In the genomic region with DNA sequence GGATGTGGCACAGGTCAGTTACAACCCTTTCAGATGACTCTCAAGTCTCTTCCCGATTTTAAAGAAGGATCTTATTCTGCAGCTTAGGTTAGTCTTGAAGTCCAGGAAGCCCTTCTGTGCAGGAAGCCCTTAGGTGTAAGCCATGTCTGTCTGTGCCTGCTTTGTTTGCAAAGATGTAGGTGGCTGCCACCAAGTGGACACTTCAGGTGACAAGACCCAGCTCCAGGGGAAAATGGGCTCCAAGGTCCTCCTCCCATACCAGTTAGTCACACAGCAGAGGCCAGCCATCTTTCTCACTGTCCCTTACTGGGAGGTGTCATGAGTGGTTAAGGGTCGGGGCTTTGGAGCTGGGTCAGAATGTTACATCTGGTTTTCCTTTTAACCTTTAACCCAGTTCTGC, we compare ENCODE assay signal across 8 mouse cellular contexts. TPM values are rescaled to one million over a fixed set of nuclear protein-coding genes. Genes with fewer than 3 reads are reported as not detected.
DNase-seq lines count a peak whose midpoint lies in the region; ATAC-seq lines count a peak whose summit lies in the region.

No protein-coding gene starts in this region.

- no peaks in the 10 kb centered on the region for H3K27me3 ChIP-seq in embryonic facial prominence, embryonic 14.5 days (replicated peaks; ENCODE audit: control insufficient read depth, insufficient read depth, low read length)
- H3K27me3 ChIP-seq in embryonic facial prominence, embryonic 10.5 days (replicated peaks; ENCODE audit: low read depth, poor library complexity, severe bottlenecking) = no peaks in the 10 kb centered on the region
- H3K27me3 ChIP-seq in midbrain, embryonic 13.5 days = no peaks in the 10 kb centered on the region

- 55% methylated on average over 2 of the region's 2 CpGs for WGBS in embryonic facial prominence, embryonic 14.5 days
- 49% methylated on average over 2 of the region's 2 CpGs for WGBS in embryonic facial prominence, embryonic 10.5 days
- 82% methylated on average over 2 of the region's 2 CpGs for WGBS in midbrain, embryonic 13.5 days

- no peak overlapping the region for H3K4me2 ChIP-seq in embryonic facial prominence, embryonic 14.5 days (ENCODE audit: low read depth, low read length)
- H3K4me2 ChIP-seq in midbrain, embryonic 13.5 days (replicated peaks) = no peak overlapping the region

- peaks cover 42% of the 10 kb centered on the region for H3K36me3 ChIP-seq in embryonic facial prominence, embryonic 14.5 days (ENCODE audit: control insufficient read depth, insufficient read depth, low read length)
- peaks cover 47% of the 10 kb centered on the region for H3K36me3 ChIP-seq in embryonic facial prominence, embryonic 10.5 days (replicated peaks)
- peaks cover 46% of the 10 kb centered on the region for H3K36me3 ChIP-seq in midbrain, embryonic 13.5 days

- 0 out of 2 replicates have a peak, but pooled peaks cover 3% of the 10 kb centered on the region for H3K4me1 ChIP-seq in embryonic facial prominence, embryonic 14.5 days (ENCODE audit: control insufficient read depth, insufficient read depth, low read length)
- peaks cover 12% of the 10 kb centered on the region for H3K4me1 ChIP-seq in embryonic facial prominence, embryonic 10.5 days
- peaks cover 3% of the 10 kb centered on the region; the same call in 1 of the 2 replicates for H3K4me1 ChIP-seq in midbrain, embryonic 13.5 days (replicated peaks)

- no peak overlapping the region for H3K9ac ChIP-seq in embryonic facial prominence, embryonic 14.5 days (ENCODE audit: low read depth, low read length)
- no peak overlapping the region for H3K9ac ChIP-seq in midbrain, embryonic 13.5 days (replicated peaks)

- H3K4me3 ChIP-seq in embryonic facial prominence, embryonic 14.5 days (ENCODE audit: low read depth, low read length) = no peak overlapping the region
- no peak overlapping the region for H3K4me3 ChIP-seq in embryonic facial prominence, embryonic 10.5 days
- no peak overlapping the region for H3K4me3 ChIP-seq in midbrain, embryonic 13.5 days (replicated peaks)

- no peak overlapping the region for H3K27ac ChIP-seq in embryonic facial prominence, embryonic 14.5 days (replicated peaks; ENCODE audit: low read depth, low read length)
- H3K27ac ChIP-seq in embryonic facial prominence, embryonic 10.5 days (replicated peaks) = no peak overlapping the region
- H3K27ac ChIP-seq in midbrain, embryonic 13.5 days = no peak overlapping the region

- H3K9me3 ChIP-seq in embryonic facial prominence, embryonic 14.5 days (ENCODE audit: control insufficient read depth, low read length) = no peaks in the 10 kb centered on the region
- no peaks in the 10 kb centered on the region for H3K9me3 ChIP-seq in embryonic facial prominence, embryonic 10.5 days
- no peaks in the 10 kb centered on the region for H3K9me3 ChIP-seq in midbrain, embryonic 13.5 days

- no peak for ATAC-seq in embryonic facial prominence, embryonic 14.5 days (ENCODE audit: low read depth)
- no peak for ATAC-seq in midbrain, embryonic 13.5 days

- peak; percentile 16 for DNase-seq in embryonic facial prominence, embryonic 14.5 days (ENCODE audit: low spot score)
- no peak for DNase-seq in embryonic facial prominence, embryonic 10.5 days (ENCODE audit: low spot score)
- DNase-seq in 416B (ENCODE audit: low read depth) = peak; percentile 87
- DNase-seq in c-Kit-negative CD71-positive TER-119-positive erythroid progenitor cells, embryonic 14.5 days (ENCODE audit: low read depth, low spot score) = peak; percentile 61
- peak; percentile 72 for DNase-seq in kidney, adult 9 months
- DNase-seq in spleen, postnatal 36 days (ENCODE audit: low spot score in 2 of 2) = peak; percentile 44 to 47
- DNase-seq in right cerebral cortex, postnatal 14 days = no peak

RNA-seq across cellular contexts. Expression of a gene that starts 3.5 kb away (rescaled TPM):
- polyA plus RNA-seq in embryonic facial prominence, embryonic 14.5 days (2014; fragmentation: Nextera tagmentation; extraction: Ambion mirVana) = 12.6 and 13.9 TPM in 2 replicates
- 11.0 and 13.2 TPM in 2 replicates for polyA plus RNA-seq in embryonic facial prominence, embryonic 10.5 days (2016; fragmentation: Nextera tagmentation; extraction: Ambion mirVana)
- polyA plus RNA-seq in midbrain, embryonic 13.5 days (2015; fragmentation: Nextera tagmentation; extraction: Ambion mirVana) = 13.2 and 14.3 TPM in 2 replicates

RNA-seq across cellular contexts. Expression of a gene that starts 12.9 kb away (rescaled TPM):
- 65.5 and 75.8 TPM in 2 replicates for polyA plus RNA-seq in embryonic facial prominence, embryonic 14.5 days (2014; fragmentation: Nextera tagmentation; extraction: Ambion mirVana)
- polyA plus RNA-seq in embryonic facial prominence, embryonic 10.5 days (2016; fragmentation: Nextera tagmentation; extraction: Ambion mirVana) = 106 and 114 TPM in 2 replicates
- polyA plus RNA-seq in midbrain, embryonic 13.5 days (2015; fragmentation: Nextera tagmentation; extraction: Ambion mirVana) = 59.8 and 65.4 TPM in 2 replicates

RNA-seq across cellular contexts. Expression of a gene that starts 18.1 kb away (rescaled TPM):
- polyA plus RNA-seq in embryonic facial prominence, embryonic 14.5 days (2014; fragmentation: Nextera tagmentation; extraction: Ambion mirVana) = 66.3 and 72.7 TPM in 2 replicates
- 117 and 120 TPM in 2 replicates for polyA plus RNA-seq in embryonic facial prominence, embryonic 10.5 days (2016; fragmentation: Nextera tagmentation; extraction: Ambion mirVana)
- 81.3 and 87.2 TPM in 2 replicates for polyA plus RNA-seq in midbrain, embryonic 13.5 days (2015; fragmentation: Nextera tagmentation; extraction: Ambion mirVana)

RNA-seq across cellular contexts. Expression of a gene that starts 18.4 kb away (rescaled TPM):
- polyA plus RNA-seq in embryonic facial prominence, embryonic 14.5 days (2014; fragmentation: Nextera tagmentation; extraction: Ambion mirVana) = 0.37 and 0.43 TPM in 2 replicates
- polyA plus RNA-seq in embryonic facial prominence, embryonic 10.5 days (2016; fragmentation: Nextera tagmentation; extraction: Ambion mirVana) = 1.1 and 1.3 TPM in 2 replicates
- 1.1 and 1.5 TPM in 2 replicates for polyA plus RNA-seq in midbrain, embryonic 13.5 days (2015; fragmentation: Nextera tagmentation; extraction: Ambion mirVana)

RNA-seq across cellular contexts. Expression of a gene that starts 26.9 kb away (rescaled TPM):
- 8.1 and 8.7 TPM in 2 replicates for polyA plus RNA-seq in embryonic facial prominence, embryonic 14.5 days (2014; fragmentation: Nextera tagmentation; extraction: Ambion mirVana)
- 1.8 and 2.6 TPM in 2 replicates for polyA plus RNA-seq in embryonic facial prominence, embryonic 10.5 days (2016; fragmentation: Nextera tagmentation; extraction: Ambion mirVana)
- polyA plus RNA-seq in midbrain, embryonic 13.5 days (2015; fragmentation: Nextera tagmentation; extraction: Ambion mirVana) = 0.44 and 0.86 TPM in 2 replicates

Comparison
In these comparisons a context has a peak if more than half of its experiments do, and no peak if none do; other contexts are left out.
1. DNase-seq: peak in embryonic facial prominence, embryonic 14.5 days (single experiment), 416B (single experiment), c-Kit-negative CD71-positive TER-119-positive erythroid progenitor cells, embryonic 14.5 days (single experiment), kidney, adult 9 months (single experiment) and spleen, postnatal 36 days (2 of 2); none in embryonic facial prominence, embryonic 10.5 days (single experiment) and right cerebral cortex, postnatal 14 days (single experiment).